Mouse (Mus musculus): ENCODE results near the gene Olfr844.

DNA sequence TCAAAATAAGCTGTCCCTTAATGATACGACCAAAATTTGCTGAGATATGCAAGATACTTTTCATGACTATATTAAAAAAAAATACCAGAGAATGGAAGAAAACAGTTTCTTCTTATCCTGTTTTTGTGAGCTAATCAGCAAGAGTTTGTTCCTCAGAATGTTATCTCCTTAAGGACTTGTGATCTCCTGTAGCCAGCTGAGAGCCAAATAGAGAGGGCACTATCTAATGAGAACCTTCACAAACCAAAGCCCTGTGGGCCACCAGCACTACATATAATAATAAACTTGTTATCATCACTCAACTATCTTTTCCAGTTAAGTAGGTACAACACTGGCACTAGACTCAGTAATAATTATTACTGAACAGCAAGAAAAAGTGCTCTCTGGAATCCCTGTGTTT, 20.0 kb downstream of the Olfr844 start, which contains the start of gene Olfr845:
- TF ChIP-seq POLR2A (IDR thresholded peaks at IDR 0.05; ENCODE audit: control insufficient read depth, low read depth, low read length), result no peak
- TF ChIP-seq CTCF (IDR thresholded peaks at IDR 0.05; ENCODE audit: control insufficient read depth, insufficient read depth, insufficient replicate concordance, low read depth, low read length), result no peak

Measured in testis, adult 2 months (tissue).